Mouse (Mus musculus) kidney, postnatal 0 days (tissue): ENCODE results near the gene Il13. TPM values are rescaled to one million over a fixed set of nuclear protein-coding genes. Genes with fewer than 3 reads are reported as not detected.
A peak's percentile ranks its signal among the peaks of the same experiment; 100 is the strongest.

ENCODE experiments used
- ATAC-seq: fragments of 200-750 bp; cut with Nextera tagmentation; replicated peaks from 2 replicates; pipeline ENCODE4 v1.8.0; 2017; ENCODE audit warnings: low read depth, moderate number of reproducible peaks, moderate TSS enrichment, moderate library complexity; ENCODE audit not compliant: low FRiP score
- DNase-seq: peaks from one replicate; pipeline ENCODE4 v3.0.0-alpha.2; 2016; ENCODE audit warnings: low spot score
- H3K27ac ChIP-seq: fragments of 300-500 bp; sonication (generic); 2 replicates; pipeline ENCODE4 v1.5.1; 2014; ENCODE audit warnings: mild to moderate bottlenecking
- H3K27me3 ChIP-seq: fragments of 300-500 bp; sonication (generic); 2 replicates; pipeline ENCODE4 v1.6.1; 2014; ENCODE audit warnings: low read length, mixed read lengths; ENCODE audit not compliant: insufficient read depth
- H3K36me3 ChIP-seq: fragments of 300-500 bp; sonication (generic); 2 replicates; pipeline ENCODE4 v1.6.1; 2014; ENCODE audit warnings: low read length, mixed read lengths; ENCODE audit not compliant: insufficient read depth
- H3K4me1 ChIP-seq: fragments of 300-500 bp; sonication (generic); replicated peaks from 2 replicates; pipeline ENCODE4 v1.6.1; 2014; ENCODE audit warnings: antibody characterized with exemption, low read length, mixed read lengths; ENCODE audit not compliant: insufficient read depth
- H3K4me2 ChIP-seq: fragments of 300-500 bp; sonication (generic); 2 replicates; pipeline ENCODE4 v1.6.1; 2014; ENCODE audit warnings: mild to moderate bottlenecking, low read length, moderate library complexity, mixed read lengths
- H3K4me3 ChIP-seq: fragments of 300-500 bp; sonication (generic); replicated peaks from 2 replicates; pipeline ENCODE4 v1.5.1; 2014; ENCODE audit warnings: low read depth, low read length
- H3K9ac ChIP-seq: fragments of 300-500 bp; sonication (generic); 2 replicates; pipeline ENCODE4 v1.6.1; 2014; ENCODE audit warnings: low read depth, low read length
- H3K9me3 ChIP-seq: fragments of 300-500 bp; sonication (generic); replicated peaks from 2 replicates; pipeline ENCODE4 v1.6.1; 2016; ENCODE audit warnings: low read length, inconsistent platforms, mixed read lengths
- CTCF ChIP-seq: IDR thresholded peaks from 2 replicates; pipeline ENCODE4 v1.5.1; 2016; ENCODE audit warnings: antibody characterized with exemption, low read depth, mild to moderate bottlenecking, moderate library complexity
- WGBS: fragments of 180-500 bp; shearing (Covaris S2); extraction: QIAGEN DNeasy Blood & Tissue Kit; methylation state at CpG from one replicate; pipeline ENCODE4 v1.1.7; 2014; 5-methylcytosine and 5-hydroxymethylcytosine counted together
- polyA plus RNA-seq: library from polyadenylated mRNA; unstranded; fragments of >200 nt; fragmentation: Nextera tagmentation; extraction: Ambion mirVana; gene quantifications from 2 replicates; pipeline ENCODE4 v1.2.1, GENCODE M21; 2015

Gene Il13
- polyA plus RNA-seq, 1 experiment from 2014 or later, result not detected

DNA sequence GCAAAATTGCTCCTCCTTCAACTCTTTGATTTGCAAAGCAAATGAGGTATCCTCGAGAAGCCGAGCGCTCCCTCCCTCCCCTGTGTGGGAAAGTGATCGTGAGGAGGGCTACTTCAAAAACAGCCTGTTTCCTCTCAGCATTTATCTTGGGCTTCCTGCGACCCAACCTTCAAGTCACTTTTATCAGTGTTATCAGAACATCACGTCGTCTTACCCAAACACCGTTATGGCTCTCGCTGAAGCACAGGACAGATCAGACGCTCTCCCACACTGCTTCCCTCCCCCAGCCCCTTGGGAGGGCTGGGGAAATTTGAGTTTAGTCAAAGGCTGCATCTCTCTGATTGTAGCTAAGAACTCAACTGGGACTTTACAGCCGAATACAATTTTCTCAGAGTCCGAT lies 28.9 kb downstream of the Il13 start:
- no peak overlapping the region for H3K9ac ChIP-seq
- H3K27ac ChIP-seq, result no peak overlapping the region
- no peaks in the 10 kb centered on the region for H3K9me3 ChIP-seq
- no peak for ATAC-seq
- no peaks in the 10 kb centered on the region for H3K27me3 ChIP-seq
- 11% methylated on average over 12 of the region's 12 CpGs for WGBS
- H3K4me1 ChIP-seq, result no peaks in the 10 kb centered on the region
- no peak overlapping the region for H3K4me3 ChIP-seq
- DNase-seq, result no peak
- TF ChIP-seq CTCF, result no peak
- no peak overlapping the region for H3K4me2 ChIP-seq
- 0 out of 2 replicates have a peak, but pooled peaks cover 5% of the 10 kb centered on the region for H3K36me3 ChIP-seq

DNA sequence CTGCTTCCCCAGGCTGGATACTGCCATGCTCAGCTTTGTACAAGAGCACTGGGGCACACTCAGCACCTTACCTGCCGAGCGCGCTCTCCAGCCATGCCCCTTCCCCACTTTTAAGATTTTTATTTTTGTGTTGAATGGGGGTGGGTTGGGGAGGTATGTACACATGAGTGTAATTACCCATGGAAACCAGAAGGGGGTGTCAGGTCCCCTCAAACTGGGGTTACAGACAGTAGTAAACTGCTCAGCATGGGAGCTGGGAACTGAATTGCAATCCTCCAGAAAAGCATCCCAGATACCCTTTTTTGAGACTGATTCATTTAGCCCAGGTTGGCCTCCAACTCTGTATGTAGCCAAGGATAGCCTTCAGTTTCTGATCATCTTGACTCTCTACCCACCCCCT lies 29.5 kb downstream of the Il13 start:
- peak; percentile 21; the same call in 1 of the 2 replicates for TF ChIP-seq CTCF
- no peak for ATAC-seq
- Histone ChIP-seq H3K27ac (no peak overlapping the region), H3K27me3 (no peaks in the 10 kb centered on the region), H3K9ac (no peak overlapping the region), H3K4me1 (no peaks in the 10 kb centered on the region), H3K9me3 (no peaks in the 10 kb centered on the region), H3K36me3 (0 out of 2 replicates have a peak, but pooled peaks cover 7% of the 10 kb centered on the region), H3K4me3 (no peak overlapping the region), H3K4me2 (no peak overlapping the region)
- 95% methylated on average over 3 of the region's 3 CpGs for WGBS
- DNase-seq, result no peak

DNA sequence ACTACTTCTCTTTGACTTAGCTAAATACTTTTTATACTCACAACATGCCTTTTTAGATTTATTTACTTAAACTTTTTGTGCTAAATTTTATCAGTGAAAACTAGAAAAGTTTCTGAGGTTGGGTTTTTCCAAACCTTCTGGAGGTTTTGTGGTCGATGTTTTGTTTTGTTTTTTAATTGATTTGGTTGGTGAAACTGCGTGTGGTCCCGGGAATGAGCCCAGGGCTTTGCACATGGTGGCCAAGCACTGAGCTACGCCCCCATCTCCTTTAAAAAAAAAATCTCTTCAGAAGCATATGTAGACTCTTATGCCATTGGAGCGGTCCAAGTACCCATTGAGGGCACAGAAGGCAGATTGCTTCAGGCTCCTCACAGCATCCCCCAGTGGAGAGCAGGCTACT lies 43.4 kb downstream of the Il13 start:
- 93% methylated on average over 5 of the region's 5 CpGs for WGBS
- no peak overlapping the region for H3K27ac ChIP-seq
- no peak overlapping the region for H3K4me3 ChIP-seq
- ATAC-seq (no peak), DNase-seq (no peak)
- H3K27me3 ChIP-seq, result no peaks in the 10 kb centered on the region
- H3K9me3 ChIP-seq, result no peaks in the 10 kb centered on the region
- TF ChIP-seq CTCF, result no peak
- peaks cover 26% of the 10 kb centered on the region for H3K36me3 ChIP-seq
- no peaks in the 10 kb centered on the region for H3K4me1 ChIP-seq
- no peak overlapping the region for H3K4me2 ChIP-seq
- no peak overlapping the region for H3K9ac ChIP-seq

DNA sequence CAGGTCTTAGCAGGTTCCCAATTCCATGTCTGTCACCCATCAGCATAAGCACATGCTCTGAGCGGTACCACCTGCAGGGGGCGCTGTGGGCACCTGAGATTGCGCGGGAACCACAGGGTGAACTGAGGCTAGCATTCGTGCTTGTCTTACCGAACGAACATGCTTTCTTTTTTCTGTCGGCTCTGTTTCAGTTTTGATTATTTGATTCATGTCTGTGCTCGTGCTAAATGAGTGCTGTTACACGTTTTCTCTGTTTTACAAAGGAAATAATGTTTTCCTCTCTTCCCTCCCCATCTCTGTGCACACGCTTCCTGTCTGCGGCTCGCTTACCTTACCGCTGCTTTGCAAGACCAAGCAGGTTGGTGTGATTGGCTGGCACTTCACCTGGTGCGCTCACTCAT lies 44.1 kb downstream of the Il13 start:
- Histone ChIP-seq H3K4me2 (no peak overlapping the region), H3K9ac (no peak overlapping the region), H3K9me3 (no peaks in the 10 kb centered on the region), H3K36me3 (peaks cover 26% of the 10 kb centered on the region), H3K4me3 (no peak overlapping the region), H3K27me3 (no peaks in the 10 kb centered on the region), H3K27ac (no peak overlapping the region), H3K4me1 (no peaks in the 10 kb centered on the region)
- WGBS, result 46% methylated on average over 15 of the region's 15 CpGs
- peak; percentile 70 for TF ChIP-seq CTCF
- DNase-seq, result peak; percentile 18
- no peak for ATAC-seq

DNA sequence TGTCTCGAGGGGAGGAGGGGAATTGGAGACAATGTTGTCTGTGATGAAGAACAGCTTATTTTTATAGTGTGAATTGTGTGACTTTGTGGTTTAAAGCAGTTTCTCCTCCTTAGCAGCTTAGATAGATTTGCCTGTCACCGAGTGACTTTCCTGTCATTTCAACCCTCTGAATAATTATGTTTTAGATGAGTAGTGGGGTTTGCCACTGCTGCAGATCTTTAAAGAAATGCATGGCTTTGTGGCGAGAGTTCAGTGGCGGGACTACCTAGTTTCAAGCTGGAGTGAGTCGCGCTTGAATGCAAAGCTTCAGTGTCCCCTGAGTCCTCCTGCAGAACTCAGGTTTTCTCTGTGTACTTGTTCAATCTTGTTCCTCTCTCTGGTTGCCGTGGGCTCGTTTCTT lies 46.2 kb downstream of the Il13 start:
- TF ChIP-seq CTCF, result no peak
- H3K9me3 ChIP-seq, result no peaks in the 10 kb centered on the region
- no peaks in the 10 kb centered on the region for H3K4me1 ChIP-seq
- H3K4me2 ChIP-seq, result no peak overlapping the region
- 84% methylated on average over 8 of the region's 8 CpGs for WGBS
- no peak overlapping the region for H3K9ac ChIP-seq
- H3K4me3 ChIP-seq, result no peak overlapping the region
- no peaks in the 10 kb centered on the region for H3K27me3 ChIP-seq
- H3K36me3 ChIP-seq, result peaks cover 27% of the 10 kb centered on the region
- no peak overlapping the region for H3K27ac ChIP-seq
- ATAC-seq (no peak), DNase-seq (no peak)

DNA sequence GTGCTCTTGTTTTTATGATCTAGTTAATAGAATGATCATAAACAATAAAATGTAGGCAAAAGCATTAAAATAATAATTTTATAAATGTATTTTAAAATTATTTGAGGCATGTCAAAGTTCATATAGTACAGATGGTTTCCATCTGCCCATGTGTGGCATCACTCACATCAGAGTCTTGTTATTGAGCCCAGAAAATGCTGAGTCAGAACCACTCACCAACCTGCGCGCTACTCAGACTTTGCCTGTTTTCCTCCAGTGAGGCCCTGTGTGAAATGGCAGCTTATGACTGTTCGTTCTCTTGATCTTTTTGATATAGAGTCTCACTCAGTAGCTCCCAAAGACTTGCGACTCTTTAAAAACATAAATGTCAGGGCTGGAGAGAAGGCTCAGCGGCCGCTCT lies 49.0 kb downstream of the Il13 start:
- peaks cover 32% of the 10 kb centered on the region for H3K36me3 ChIP-seq

DNA sequence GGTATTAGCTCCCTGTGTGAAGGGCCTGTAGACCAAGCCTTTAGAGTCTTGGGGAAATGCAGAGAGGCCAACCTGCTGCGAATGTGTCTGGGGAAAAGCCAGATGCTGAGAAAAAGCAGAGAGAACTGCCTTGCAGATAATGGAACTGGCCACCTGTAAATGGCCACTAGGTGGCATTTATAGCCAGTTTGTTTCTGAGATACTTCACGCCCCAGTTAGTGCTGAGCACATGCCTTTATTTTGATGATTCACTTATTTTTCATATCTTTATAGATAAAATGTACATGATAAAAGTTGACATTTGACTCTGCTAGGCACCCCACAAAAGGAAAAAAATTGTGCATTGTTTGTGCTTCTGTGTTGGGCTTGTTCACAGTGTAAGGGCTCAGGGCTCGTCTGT lies 49.7 kb downstream of the Il13 start:
- ATAC-seq, result no peak
- Histone ChIP-seq H3K9ac (no peak overlapping the region), H3K4me2 (no peak overlapping the region), H3K4me1 (no peaks in the 10 kb centered on the region), H3K4me3 (no peak overlapping the region), H3K9me3 (no peaks in the 10 kb centered on the region), H3K36me3 (peaks cover 32% of the 10 kb centered on the region), H3K27me3 (no peaks in the 10 kb centered on the region), H3K27ac (no peak overlapping the region)
- peak; percentile 74 for TF ChIP-seq CTCF
- WGBS, result 57% methylated on average over 3 of the region's 3 CpGs
- DNase-seq, result peak; percentile 73

More for the DNA sequence above, 49.0 kb downstream of the Il13 start:
- H3K4me2 ChIP-seq, result no peak overlapping the region
- no peaks in the 10 kb centered on the region for H3K4me1 ChIP-seq
- H3K4me3 ChIP-seq, result no peak overlapping the region
- H3K9me3 ChIP-seq, result no peaks in the 10 kb centered on the region
- TF ChIP-seq CTCF, result no peak
- no peak for ATAC-seq
- no peak for DNase-seq
- no peak overlapping the region for H3K27ac ChIP-seq
- 91% methylated on average over 6 of the region's 6 CpGs for WGBS
- H3K27me3 ChIP-seq, result no peaks in the 10 kb centered on the region
- H3K9ac ChIP-seq, result no peak overlapping the region
